Mouse (Mus musculus): ENCODE measurements around the gene Syn3. TPM values are rescaled to one million over a fixed set of nuclear protein-coding genes. Genes with fewer than 3 reads are reported as not detected.
"Not testable (repeated sequence)": the region's sequence is repeated elsewhere in the genome, so short reads cannot be mapped to it uniquely, and the experiment has no call there.

Gene Syn3
- polyA plus RNA-seq, 1 experiment, result 7.5 TPM

DNA sequence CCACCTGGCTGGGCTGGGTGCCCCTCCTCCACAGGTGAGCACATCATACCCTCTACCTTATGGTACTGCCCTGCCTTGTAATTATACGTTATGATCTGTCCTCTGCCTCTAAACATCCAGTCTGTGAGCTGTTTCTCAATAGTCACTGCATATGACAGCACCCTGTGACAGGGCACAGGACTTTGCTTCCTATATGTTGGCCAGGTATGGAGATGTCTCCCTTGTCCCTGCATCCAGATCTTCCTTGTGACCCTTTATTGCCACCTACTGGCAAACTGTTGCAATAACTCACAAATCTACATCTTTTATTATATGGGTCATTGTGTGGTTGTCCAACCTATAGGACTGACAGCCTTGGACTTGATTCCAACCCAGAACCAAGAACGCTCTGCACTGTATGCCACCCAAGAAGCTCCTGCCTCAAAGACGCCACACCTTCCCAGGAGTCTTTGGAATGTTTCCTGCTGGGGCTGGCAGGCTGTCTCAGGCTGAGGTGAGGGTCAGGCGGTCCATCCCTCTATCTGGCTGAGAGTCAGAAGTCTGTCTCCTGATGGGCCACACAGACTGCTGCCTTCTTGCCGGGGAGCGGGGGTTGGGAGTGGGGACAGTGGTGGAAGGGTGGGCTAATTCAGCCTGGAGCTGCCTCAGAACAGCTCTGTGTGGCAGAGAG lies 46.2 kb downstream of the Syn3 start:
- no peak overlapping the region for H3K27ac ChIP-seq (ENCODE audit: insufficient read depth, low read length)
- H3K4me3 ChIP-seq (ENCODE audit: insufficient read depth, low read length), result no peak overlapping the region
- TF ChIP-seq CTCF (IDR thresholded peaks at IDR 0.05; ENCODE audit: extremely low read depth, insufficient read depth, low read length) (peak; percentile 75), POLR2A (IDR thresholded peaks at IDR 0.05; ENCODE audit: extremely low read depth, insufficient read depth, low read length) (no peak)
- H3K4me1 ChIP-seq (ENCODE audit: control insufficient read depth, insufficient read depth, low read length), result peaks cover 1% of the 10 kb centered on the region; the same call in 1 of the 2 replicates

DNA sequence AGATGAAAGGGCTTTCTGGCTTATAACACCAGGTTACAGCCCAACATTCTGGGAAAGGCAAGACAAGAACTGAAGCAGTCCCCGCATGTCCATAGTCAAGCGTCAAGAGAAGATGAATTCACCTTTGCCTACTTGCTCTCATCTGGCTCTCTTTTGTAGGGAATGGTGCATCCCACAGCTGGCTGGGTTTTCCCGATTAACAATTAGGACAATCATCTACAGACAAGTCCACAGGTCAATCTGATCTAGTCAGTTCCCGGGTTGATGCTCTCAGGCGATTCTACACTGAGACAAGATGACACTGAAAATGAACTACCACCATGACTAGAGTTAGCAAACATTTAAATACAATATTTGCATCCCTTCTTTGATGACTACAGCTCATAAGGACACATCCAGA lies 47.4 kb downstream of the Syn3 start:
- Histone ChIP-seq H3K4me1 (ENCODE audit: control insufficient read depth, insufficient read depth, low read length) (peaks cover 1% of the 10 kb centered on the region; the same call in 1 of the 2 replicates), H3K27ac (ENCODE audit: insufficient read depth, low read length) (no peak overlapping the region), H3K4me3 (ENCODE audit: insufficient read depth, low read length) (no peak overlapping the region)
- TF ChIP-seq CTCF (IDR thresholded peaks at IDR 0.05; ENCODE audit: extremely low read depth, insufficient read depth, low read length), result no peak
- no peak for TF ChIP-seq POLR2A (IDR thresholded peaks at IDR 0.05; ENCODE audit: extremely low read depth, insufficient read depth, low read length)

DNA sequence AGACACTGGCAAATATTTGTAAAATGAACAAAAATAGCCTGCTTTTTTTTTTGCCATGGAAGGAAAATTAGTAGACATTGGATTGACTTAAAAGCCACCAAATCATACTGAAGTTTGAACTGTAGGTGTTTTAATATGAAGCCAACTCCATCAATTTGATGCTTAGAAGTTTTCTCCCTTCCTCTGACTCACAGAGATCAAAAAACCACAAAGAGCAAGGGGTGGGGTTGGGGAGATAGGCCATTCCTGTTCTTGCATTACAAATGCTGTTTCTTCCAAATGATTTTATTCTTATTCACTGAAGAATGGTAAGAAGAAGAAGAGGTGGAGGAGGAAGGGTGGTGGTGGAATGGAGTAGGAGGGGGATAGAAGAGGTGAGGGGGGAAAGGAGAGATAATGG lies 52.0 kb downstream of the Syn3 start:
- no peaks in the 10 kb centered on the region for H3K4me1 ChIP-seq (ENCODE audit: control insufficient read depth, insufficient read depth, low read length)
- TF ChIP-seq POLR2A (IDR thresholded peaks at IDR 0.05; ENCODE audit: extremely low read depth, insufficient read depth, low read length), result no peak
- TF ChIP-seq CTCF (IDR thresholded peaks at IDR 0.05; ENCODE audit: extremely low read depth, insufficient read depth, low read length), result no peak
- no peak overlapping the region for H3K4me3 ChIP-seq (ENCODE audit: insufficient read depth, low read length)
- H3K27ac ChIP-seq (ENCODE audit: insufficient read depth, low read length), result no peak overlapping the region

DNA sequence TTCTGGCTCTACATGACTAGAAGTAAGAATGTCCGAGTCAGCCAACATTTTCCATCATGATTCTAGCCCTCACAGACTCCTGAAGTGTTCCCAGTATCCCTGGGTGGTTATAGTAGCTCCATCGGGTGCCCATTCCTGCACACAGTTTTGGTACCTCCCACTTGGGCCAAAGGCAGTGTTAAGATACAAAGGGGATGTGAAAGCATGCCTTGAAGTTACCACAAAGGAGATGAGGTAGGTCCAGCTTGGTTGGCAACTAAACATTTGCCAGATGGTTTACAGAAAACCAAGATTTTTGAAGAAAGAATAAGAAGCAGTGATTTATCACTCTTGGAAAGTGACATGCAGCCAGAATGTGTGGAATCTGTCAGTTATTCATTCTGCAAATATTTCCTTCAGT lies 53.5 kb downstream of the Syn3 start:
- TF ChIP-seq CTCF (IDR thresholded peaks at IDR 0.05; ENCODE audit: extremely low read depth, insufficient read depth, low read length) (no peak), POLR2A (IDR thresholded peaks at IDR 0.05; ENCODE audit: extremely low read depth, insufficient read depth, low read length) (no peak)
- Histone ChIP-seq H3K27ac (ENCODE audit: insufficient read depth, low read length) (no peak overlapping the region), H3K4me3 (ENCODE audit: insufficient read depth, low read length) (no peak overlapping the region), H3K4me1 (ENCODE audit: control insufficient read depth, insufficient read depth, low read length) (no peaks in the 10 kb centered on the region)

DNA sequence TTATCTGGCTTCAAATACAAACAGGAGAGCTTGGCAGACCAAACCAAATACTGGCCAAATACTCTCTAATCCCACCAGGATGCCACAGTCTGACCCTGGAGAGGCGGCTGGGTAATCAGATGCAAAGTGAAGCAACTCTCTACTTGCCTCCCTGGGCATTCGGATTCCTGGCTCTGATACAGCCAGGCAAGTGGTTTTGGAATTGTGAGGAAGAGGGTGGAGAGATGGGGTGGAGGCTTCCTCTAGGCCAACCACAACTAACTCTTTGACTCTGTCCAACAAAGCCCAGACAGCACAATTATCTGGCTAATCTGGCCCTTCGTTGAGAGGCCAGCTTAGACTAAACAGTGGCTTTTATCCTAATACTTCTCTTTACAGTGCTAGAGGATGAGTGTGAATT lies 54.0 kb downstream of the Syn3 start:
- Histone ChIP-seq H3K27ac (ENCODE audit: insufficient read depth, low read length) (no peak overlapping the region), H3K4me3 (ENCODE audit: insufficient read depth, low read length) (no peak overlapping the region), H3K4me1 (ENCODE audit: control insufficient read depth, insufficient read depth, low read length) (no peaks in the 10 kb centered on the region)
- no peak for TF ChIP-seq POLR2A (IDR thresholded peaks at IDR 0.05; ENCODE audit: extremely low read depth, insufficient read depth, low read length)
- TF ChIP-seq CTCF (IDR thresholded peaks at IDR 0.05; ENCODE audit: extremely low read depth, insufficient read depth, low read length), result no peak

DNA sequence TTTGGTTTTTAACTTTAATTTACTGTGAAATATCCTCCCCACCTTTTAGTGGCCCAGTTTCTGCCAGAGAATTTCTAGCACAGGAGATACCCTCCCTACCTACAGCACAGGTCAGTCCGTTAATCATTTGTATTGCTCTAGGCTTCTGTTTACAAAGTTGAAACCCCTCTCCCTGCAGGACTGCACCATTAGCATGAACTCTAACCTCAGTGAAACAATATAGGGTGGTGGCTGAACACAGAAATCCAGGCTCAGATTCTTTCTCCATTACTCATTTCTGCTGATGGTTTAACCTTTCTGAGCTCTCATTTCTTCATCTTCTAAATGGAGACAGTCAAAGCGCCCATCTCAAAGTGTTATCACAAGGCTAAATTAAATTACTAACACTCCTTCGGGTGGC lies 56.9 kb downstream of the Syn3 start:
- Histone ChIP-seq H3K27ac (ENCODE audit: insufficient read depth, low read length) (no peak overlapping the region), H3K4me3 (ENCODE audit: insufficient read depth, low read length) (no peak overlapping the region), H3K4me1 (ENCODE audit: control insufficient read depth, insufficient read depth, low read length) (no peaks in the 10 kb centered on the region)
- TF ChIP-seq POLR2A (IDR thresholded peaks at IDR 0.05; ENCODE audit: extremely low read depth, insufficient read depth, low read length), result no peak
- no peak for TF ChIP-seq CTCF (IDR thresholded peaks at IDR 0.05; ENCODE audit: extremely low read depth, insufficient read depth, low read length)

DNA sequence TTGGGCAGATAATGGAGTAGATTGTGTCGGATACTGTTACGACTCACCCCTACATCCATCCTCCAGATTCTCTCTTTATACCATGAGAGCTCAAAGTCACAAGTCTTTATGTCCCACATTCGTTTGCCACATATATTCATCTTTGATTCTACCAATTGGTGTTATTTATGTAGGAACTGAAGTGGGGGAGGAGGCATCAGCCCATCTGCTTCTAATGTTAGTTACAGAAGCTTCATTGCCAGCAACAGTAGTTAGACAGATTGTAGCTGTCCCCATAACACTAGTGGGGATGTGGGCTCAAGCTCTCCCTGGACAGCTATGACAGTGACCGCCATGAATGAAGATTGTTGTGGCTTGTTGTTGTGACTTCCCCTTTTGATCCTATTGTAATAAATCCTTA lies 59.1 kb downstream of the Syn3 start:
- H3K27ac ChIP-seq (ENCODE audit: insufficient read depth, low read length), result no peak overlapping the region

DNA sequence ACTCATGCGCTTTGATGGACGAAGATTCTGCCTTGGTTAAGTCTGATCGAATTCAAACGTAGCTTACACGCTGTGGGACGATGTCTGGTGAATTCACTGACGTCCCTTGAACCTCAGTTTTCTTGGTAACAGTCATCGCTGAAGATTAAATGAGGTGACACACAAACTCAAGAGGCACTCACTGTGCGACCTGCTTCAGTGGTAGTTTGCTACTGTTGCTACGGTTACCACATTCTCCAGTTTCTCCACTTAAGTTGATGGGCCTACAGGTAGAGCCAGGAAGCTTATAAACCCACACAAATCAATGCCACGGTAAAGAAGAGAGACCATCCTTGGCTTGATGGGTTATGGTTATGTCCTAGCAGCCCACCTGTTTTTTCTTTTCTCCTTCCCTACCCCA lies 61.4 kb downstream of the Syn3 start:
- TF ChIP-seq POLR2A (IDR thresholded peaks at IDR 0.05; ENCODE audit: extremely low read depth, insufficient read depth, low read length) (no peak), CTCF (IDR thresholded peaks at IDR 0.05; ENCODE audit: extremely low read depth, insufficient read depth, low read length) (no peak)
- Histone ChIP-seq H3K4me1 (ENCODE audit: control insufficient read depth, insufficient read depth, low read length) (no peaks in the 10 kb centered on the region), H3K27ac (ENCODE audit: insufficient read depth, low read length) (no peak overlapping the region), H3K4me3 (ENCODE audit: insufficient read depth, low read length) (no peak overlapping the region)

More for the DNA sequence above, 59.1 kb downstream of the Syn3 start:
- Histone ChIP-seq H3K4me1 (ENCODE audit: control insufficient read depth, insufficient read depth, low read length) (no peaks in the 10 kb centered on the region), H3K4me3 (ENCODE audit: insufficient read depth, low read length) (no peak overlapping the region)
- TF ChIP-seq POLR2A (IDR thresholded peaks at IDR 0.05; ENCODE audit: extremely low read depth, insufficient read depth, low read length) (no peak), CTCF (IDR thresholded peaks at IDR 0.05; ENCODE audit: extremely low read depth, insufficient read depth, low read length) (no peak)

DNA sequence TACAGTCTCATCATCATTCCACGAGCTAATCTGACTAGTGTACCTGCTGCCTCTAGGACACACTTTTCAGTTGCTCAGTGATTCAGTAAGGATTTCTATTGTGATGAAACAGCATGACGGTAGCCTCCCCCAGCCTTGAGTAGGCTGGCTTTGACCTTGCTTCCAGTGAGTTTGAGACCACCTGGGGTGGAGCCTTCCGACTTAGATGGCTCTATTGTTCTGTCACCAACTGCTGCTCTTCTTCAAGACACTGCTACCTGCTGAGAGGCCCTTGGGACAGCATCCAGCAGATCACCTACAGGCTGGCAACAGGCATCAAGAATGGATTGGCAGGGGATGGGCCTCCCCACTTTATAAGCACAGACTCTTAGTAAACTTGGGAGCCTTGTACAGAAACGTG lies 63.7 kb downstream of the Syn3 start:
- H3K4me3 ChIP-seq (ENCODE audit: insufficient read depth, low read length); H3K27ac ChIP-seq (ENCODE audit: insufficient read depth, low read length); H3K4me1 ChIP-seq (ENCODE audit: control insufficient read depth, insufficient read depth, low read length): not testable (repeated sequence)

DNA sequence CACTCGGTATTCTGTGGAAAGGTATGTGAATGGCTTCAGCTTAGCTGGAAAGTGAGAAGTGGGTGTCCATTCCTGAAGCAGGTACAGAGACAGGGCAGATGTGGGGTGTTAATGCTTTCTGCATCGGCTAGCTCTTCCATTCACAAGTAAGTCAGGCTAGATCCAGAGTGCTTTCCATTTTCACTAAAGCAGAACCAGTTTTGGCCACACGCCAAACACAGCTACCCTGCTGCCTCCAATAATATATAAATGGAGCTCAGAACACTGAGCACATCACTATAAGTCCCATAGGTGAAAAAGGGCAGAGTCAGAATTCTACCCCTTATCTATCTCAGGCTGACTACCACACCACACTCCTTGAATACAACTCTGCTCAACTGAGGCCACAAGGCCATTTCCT lies 69.0 kb downstream of the Syn3 start:
- Histone ChIP-seq H3K4me3 (ENCODE audit: insufficient read depth, low read length) (no peak overlapping the region), H3K4me1 (ENCODE audit: control insufficient read depth, insufficient read depth, low read length) (peaks cover 3% of the 10 kb centered on the region), H3K27ac (ENCODE audit: insufficient read depth, low read length) (no peak overlapping the region)
- TF ChIP-seq POLR2A (IDR thresholded peaks at IDR 0.05; ENCODE audit: extremely low read depth, insufficient read depth, low read length) (no peak), CTCF (IDR thresholded peaks at IDR 0.05; ENCODE audit: extremely low read depth, insufficient read depth, low read length) (no peak)

Measured in cortical plate, adult 2 months (tissue).